Mouse (Mus musculus) liver, embryonic 14.5 days (tissue): ENCODE measurements around the gene Pam.

ENCODE experiments used
- CTCF ChIP-seq: IDR thresholded peaks from 2 replicates; pipeline ENCODE4 v1.5.1; 2016; ENCODE audit warnings: antibody characterized with exemption, low read depth, control low read depth
- EP300 ChIP-seq: IDR thresholded peaks from 2 replicates; pipeline ENCODE4 v1.6.1; 2016; ENCODE audit warnings: antibody characterized with exemption, low read depth

DNA sequence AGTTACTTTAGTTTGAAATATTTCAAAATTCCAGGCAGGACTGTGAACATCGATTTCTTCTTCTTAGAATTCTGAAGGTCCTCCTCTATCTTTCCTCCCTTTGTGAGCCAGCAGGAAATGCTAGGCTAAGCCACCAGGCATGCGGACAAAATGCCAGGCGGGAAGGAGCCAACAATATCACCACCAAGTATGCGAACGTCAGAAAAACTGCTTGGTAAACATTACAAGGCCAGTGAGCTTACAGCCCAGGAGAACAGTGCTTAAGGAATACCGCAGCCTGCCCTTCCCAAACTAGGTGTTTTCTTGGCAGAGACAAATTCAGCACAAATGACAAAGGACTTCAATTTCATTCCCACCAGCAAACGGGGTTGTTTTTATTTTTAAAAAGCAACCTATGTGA is 15.8 kb downstream of the Pam start:
- TF ChIP-seq CTCF (no peak), EP300 (no peak)
